Mouse (Mus musculus) lung, postnatal 0 days (tissue): ENCODE measurements at regions not wholly inside any gene's neighbourhood (a gene's known extent, or its start where the extent isn't known, plus 50 kb on each side); places are given as distances from the start of the nearest gene placed in this dataset.

ENCODE experiments used
- CTCF ChIP-seq: IDR thresholded peaks from 2 replicates; pipeline ENCODE4 v1.5.1; 2016; ENCODE audit warnings: antibody characterized with exemption, mild to moderate bottlenecking
- EP300 ChIP-seq: IDR thresholded peaks from 2 replicates; pipeline ENCODE4 v1.6.1; 2016; ENCODE audit warnings: antibody characterized with exemption, mild to moderate bottlenecking, control low read depth

DNA sequence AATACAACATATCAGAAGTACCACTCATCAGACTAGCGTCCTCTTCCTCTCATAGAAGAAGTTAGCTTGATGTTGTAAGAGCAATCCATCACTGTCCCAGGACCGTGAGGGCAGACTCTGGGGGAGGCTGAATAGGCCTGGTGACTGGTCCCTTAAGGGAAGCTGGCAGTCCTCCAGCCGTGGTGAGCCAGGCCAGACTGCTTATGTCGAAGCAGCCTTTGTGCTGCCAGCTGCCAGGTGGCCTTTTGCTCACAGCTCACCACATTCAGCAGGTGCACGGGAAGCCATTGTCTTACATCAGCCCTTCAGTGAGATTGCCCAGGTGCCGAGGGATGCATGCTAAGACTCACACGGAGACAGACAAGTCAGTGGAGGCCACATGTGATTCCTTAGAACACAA is 302.8 kb downstream of the Eipr1 start:
- TF ChIP-seq CTCF (no peak), EP300 (no peak)
